Mouse (Mus musculus): ENCODE measurements around the gene Ppib. TPM values are rescaled to one million over a fixed set of nuclear protein-coding genes. Genes with fewer than 3 reads are reported as not detected.

The Ppib gene
- 152 TPM for polyA plus RNA-seq (2014; fragmentation: Illumina TruSeq; extraction: RNeasy Lipid Tissue Mini Kit (QIAGEN cat#74804); ENCODE audit: low read depth, low replicate concordance)

DNA sequence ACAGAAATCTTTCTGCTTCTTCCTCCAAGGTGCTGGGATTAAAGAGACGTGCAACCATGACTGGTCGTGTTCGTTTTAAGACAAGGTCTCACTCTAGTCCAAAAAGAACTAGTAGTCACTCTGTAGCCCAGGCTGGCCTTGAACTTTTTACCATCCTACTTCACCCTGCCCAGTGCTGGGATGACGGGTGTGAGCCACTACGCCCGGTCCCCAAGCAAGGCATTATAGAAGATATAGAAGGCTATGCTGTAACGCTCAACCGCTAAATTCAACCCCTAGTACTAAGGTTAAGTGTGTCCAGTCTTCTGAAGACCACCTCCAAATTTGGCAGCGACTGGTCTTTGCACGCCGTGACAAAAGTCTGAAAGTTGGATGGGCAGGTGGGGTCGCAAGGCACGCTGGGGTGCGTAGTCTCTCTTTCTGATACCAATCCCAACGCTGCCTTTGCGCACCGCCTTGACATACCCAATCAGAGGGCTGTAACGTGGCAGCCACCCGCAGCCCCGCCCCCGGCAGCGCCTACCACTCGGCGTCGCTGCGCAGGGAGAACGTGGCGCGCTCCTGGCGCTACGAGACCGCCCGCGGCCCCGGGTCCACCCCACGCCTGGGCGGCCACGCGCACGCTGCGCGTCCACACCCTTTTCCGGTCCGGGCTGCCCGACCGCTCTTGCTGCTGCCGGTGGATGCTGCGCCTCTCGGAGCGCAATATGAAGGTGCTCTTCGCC, at the start of gene Ppib:
Ppib (plus strand) TSS at position 640 of the 725 bp plus-strand sequence.

DNA sequence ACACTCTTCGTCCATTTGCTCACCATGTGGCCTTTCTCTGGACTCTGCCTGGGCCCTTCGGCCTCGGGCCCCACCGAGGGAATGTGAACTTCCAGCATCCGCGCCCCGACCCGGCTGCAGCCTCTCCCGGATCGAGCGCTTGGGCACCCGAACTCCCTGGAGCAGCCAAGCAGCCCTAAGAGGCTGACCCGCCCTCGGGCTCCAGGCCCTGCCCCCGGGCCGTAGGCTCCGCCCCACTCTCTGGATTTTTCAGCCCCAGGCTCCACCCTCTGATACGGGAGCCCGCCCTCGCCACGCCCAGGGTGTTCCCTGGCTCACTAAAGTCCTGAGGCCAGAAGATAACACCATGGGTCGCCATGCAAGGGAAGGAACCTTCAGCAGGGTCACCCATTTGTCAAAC, 9.6 kb downstream of the Ppib start, which contains the start of gene Snx22:
Snx22 (minus strand) TSS at position 137 of the 400 bp plus-strand sequence.

Other genes with a start within 250 kb of the Ppib start
- 12.0 TPM for gene Zfp609, start 232.7 kb upstream of the Ppib start, polyA plus RNA-seq (2014; fragmentation: Illumina TruSeq; extraction: RNeasy Lipid Tissue Mini Kit (QIAGEN cat#74804); ENCODE audit: low read depth, low replicate concordance)
- 0.45 TPM for gene Pclaf, start 170.0 kb upstream of the Ppib start, polyA plus RNA-seq (2014; fragmentation: Illumina TruSeq; extraction: RNeasy Lipid Tissue Mini Kit (QIAGEN cat#74804); ENCODE audit: low read depth, low replicate concordance)
- 17.8 TPM for gene Trip4, start 151.4 kb upstream of the Ppib start, polyA plus RNA-seq (2014; fragmentation: Illumina TruSeq; extraction: RNeasy Lipid Tissue Mini Kit (QIAGEN cat#74804); ENCODE audit: low read depth, low replicate concordance)
- 5.3 TPM for gene Csnk1g1, start 151.3 kb upstream of the Ppib start, polyA plus RNA-seq (2014; fragmentation: Illumina TruSeq; extraction: RNeasy Lipid Tissue Mini Kit (QIAGEN cat#74804); ENCODE audit: low read depth, low replicate concordance)
- 0.24 TPM for gene Snx22, start 9.5 kb downstream of the Ppib start, polyA plus RNA-seq (2014; fragmentation: Illumina TruSeq; extraction: RNeasy Lipid Tissue Mini Kit (QIAGEN cat#74804); ENCODE audit: low read depth, low replicate concordance)
- gene Snx1, start 66.4 kb downstream of the Ppib start, polyA plus RNA-seq (2014; fragmentation: Illumina TruSeq; extraction: RNeasy Lipid Tissue Mini Kit (QIAGEN cat#74804); ENCODE audit: low read depth, low replicate concordance), result 34.2 TPM
- gene Ciao2a, start 66.4 kb downstream of the Ppib start, polyA plus RNA-seq (2014; fragmentation: Illumina TruSeq; extraction: RNeasy Lipid Tissue Mini Kit (QIAGEN cat#74804); ENCODE audit: low read depth, low replicate concordance), result 67.7 TPM
- 4.5 TPM for gene Dapk2, start 98.0 kb downstream of the Ppib start, polyA plus RNA-seq (2014; fragmentation: Illumina TruSeq; extraction: RNeasy Lipid Tissue Mini Kit (QIAGEN cat#74804); ENCODE audit: low read depth, low replicate concordance)

All from heart, adult 10 weeks (tissue).